In the genomic region with DNA sequence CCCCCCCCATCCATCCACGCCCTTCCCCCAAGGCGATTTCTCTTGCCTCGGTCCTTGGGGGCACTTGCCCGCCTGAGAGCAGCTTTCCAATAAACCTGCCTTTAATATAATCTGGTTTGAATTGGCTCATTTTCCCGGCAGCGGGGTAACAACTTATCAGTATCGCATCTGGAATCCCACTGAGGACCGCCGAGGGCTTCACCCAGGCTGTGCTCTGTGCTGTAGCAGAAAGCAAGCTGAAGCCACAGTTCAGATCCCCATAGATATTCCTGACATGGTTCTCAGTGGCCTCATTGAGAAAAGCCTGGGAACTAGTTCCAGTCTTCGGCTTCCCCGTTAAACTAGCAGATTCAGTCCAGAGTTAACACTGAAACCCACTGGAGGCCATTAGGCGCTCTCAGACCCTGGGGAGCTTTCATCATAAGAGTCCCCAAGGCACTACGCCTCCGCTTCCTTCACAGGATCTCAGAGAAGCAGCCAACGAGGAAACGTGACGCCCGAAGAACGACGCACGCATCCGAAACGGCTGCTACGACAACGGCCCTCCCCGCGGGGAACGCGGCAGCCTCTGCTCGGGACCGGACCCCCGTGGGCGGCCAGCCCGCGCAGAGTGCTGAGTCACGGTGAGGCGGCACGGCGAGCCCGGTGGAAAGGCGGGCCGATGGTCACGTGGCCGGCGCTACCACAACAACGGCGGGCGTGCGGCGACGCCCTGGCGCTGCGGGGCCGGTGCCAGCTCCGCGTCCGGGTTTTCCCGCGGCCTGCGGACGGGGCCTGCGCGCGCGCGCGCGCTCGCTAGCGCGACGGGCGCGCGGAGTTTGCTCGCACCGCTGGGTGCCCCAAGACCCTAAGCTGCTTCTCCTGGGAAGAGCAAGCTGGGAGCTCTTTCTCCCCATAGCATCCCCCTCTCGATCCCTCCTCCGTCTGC, we compare ENCODE assay signal across 8 mouse cellular contexts. TPM values are rescaled to one million over a fixed set of nuclear protein-coding genes. Genes with fewer than 3 reads are reported as not detected.
A peak's percentile ranks its signal among the peaks of the same experiment; 100 is the strongest.
DNase-seq lines count a peak whose midpoint lies in the region; ATAC-seq and TF ChIP-seq lines count a peak whose summit lies in the region.

No protein-coding gene starts in this region.

- DNase-seq in A20 (ENCODE audit: low read depth, low spot score) = peak; percentile 93
- peak; percentile 92 for DNase-seq in embryonic facial prominence, embryonic 14.5 days (ENCODE audit: low spot score)
- DNase-seq in heart, adult 8-10 months (ENCODE audit: low spot score) = peak; percentile 94
- DNase-seq in kidney, adult 9 months = peak; percentile 96
- peak; percentile 82 for DNase-seq in limb, embryonic 14.5 days (ENCODE audit: low spot score)
- DNase-seq in spleen, adult 2 months (ENCODE audit: low read depth in 1 of 2, low spot score in 2 of 2) = peak; percentile 75 to 85

- no peaks in the 10 kb centered on the region for H3K36me3 ChIP-seq in embryonic facial prominence, embryonic 14.5 days (ENCODE audit: control insufficient read depth, insufficient read depth, low read length)
- H3K36me3 ChIP-seq in limb, embryonic 14.5 days (ENCODE audit: control insufficient read depth, insufficient read depth, low read length) = no peaks in the 10 kb centered on the region
- no peaks in the 10 kb centered on the region for H3K36me3 ChIP-seq in midbrain, embryonic 16.5 days (ENCODE audit: control insufficient read depth, insufficient read depth, low read length)
- H3K36me3 ChIP-seq in spleen, adult 2 months (ENCODE audit: control insufficient read depth, insufficient read depth, low read length) = no peaks in the 10 kb centered on the region

- no peaks in the 10 kb centered on the region for H3K9me3 ChIP-seq in embryonic facial prominence, embryonic 14.5 days (ENCODE audit: control insufficient read depth, low read length)
- no peaks in the 10 kb centered on the region for H3K9me3 ChIP-seq in limb, embryonic 14.5 days (ENCODE audit: control insufficient read depth, low read length)
- no peaks in the 10 kb centered on the region for H3K9me3 ChIP-seq in midbrain, embryonic 16.5 days (replicated peaks; ENCODE audit: control insufficient read depth, low read length, poor library complexity, severe bottlenecking)

- WGBS in bone marrow, adult 2 months = under 1% methylated on average over 79 of the region's 79 CpGs
- WGBS in embryonic facial prominence, embryonic 14.5 days = under 1% methylated on average over 37 of the region's 79 CpGs
- WGBS in limb, embryonic 14.5 days = under 1% methylated on average over 73 of the region's 79 CpGs
- WGBS in midbrain, embryonic 16.5 days = under 1% methylated on average over 75 of the region's 79 CpGs
- under 1% methylated on average over 79 of the region's 79 CpGs for WGBS in spleen, adult 2 months

- peak overlapping the region; percentile 82 for H3K4me2 ChIP-seq in embryonic facial prominence, embryonic 14.5 days (ENCODE audit: low read depth, low read length)
- peak overlapping the region; percentile 72 for H3K4me2 ChIP-seq in limb, embryonic 14.5 days (replicated peaks; ENCODE audit: low read depth, low read length, severe bottlenecking)
- H3K4me2 ChIP-seq in midbrain, embryonic 16.5 days (ENCODE audit: low read length) = peak overlapping the region; percentile 73

- peak; percentile 83 for ATAC-seq in embryonic facial prominence, embryonic 14.5 days (ENCODE audit: low read depth)
- peak; percentile 78 for ATAC-seq in limb, embryonic 14.5 days (ENCODE audit: low FRiP score, low read depth)
- peak; percentile 88 for ATAC-seq in midbrain, embryonic 16.5 days

- no peaks in the 10 kb centered on the region; the same call in 1 of the 2 replicates for H3K4me1 ChIP-seq in bone marrow, adult 2 months (ENCODE audit: control insufficient read depth, insufficient read depth, low read length)
- 0 out of 2 replicates have a peak, but pooled peaks cover 3% of the 10 kb centered on the region for H3K4me1 ChIP-seq in embryonic facial prominence, embryonic 14.5 days (ENCODE audit: control insufficient read depth, insufficient read depth, low read length)
- H3K4me1 ChIP-seq in limb, embryonic 14.5 days (ENCODE audit: control insufficient read depth, insufficient read depth, low read length) = no peaks in the 10 kb centered on the region
- H3K4me1 ChIP-seq in midbrain, embryonic 16.5 days (ENCODE audit: control insufficient read depth, insufficient read depth, low read length) = peaks cover 12% of the 10 kb centered on the region
- no peaks in the 10 kb centered on the region; the same call in 1 of the 2 replicates for H3K4me1 ChIP-seq in spleen, adult 2 months (ENCODE audit: control insufficient read depth, insufficient read depth, insufficient read length)

- peak overlapping the region; percentile 70 for H3K9ac ChIP-seq in embryonic facial prominence, embryonic 14.5 days (ENCODE audit: low read depth, low read length)
- H3K9ac ChIP-seq in limb, embryonic 14.5 days (ENCODE audit: low read depth, low read length, severe bottlenecking) = peak overlapping the region; percentile 67
- H3K9ac ChIP-seq in midbrain, embryonic 16.5 days (ENCODE audit: low read depth, low read length) = peak overlapping the region; percentile 73

- H3K27me3 ChIP-seq in embryonic facial prominence, embryonic 14.5 days (replicated peaks; ENCODE audit: control insufficient read depth, insufficient read depth, low read length) = no peaks in the 10 kb centered on the region
- no peaks in the 10 kb centered on the region for H3K27me3 ChIP-seq in limb, embryonic 14.5 days (ENCODE audit: control insufficient read depth, insufficient read depth, low read length)
- no peaks in the 10 kb centered on the region for H3K27me3 ChIP-seq in midbrain, embryonic 16.5 days (ENCODE audit: control insufficient read depth, insufficient read depth, low read depth, low read length)
- no peaks in the 10 kb centered on the region for H3K27me3 ChIP-seq in spleen, adult 2 months (ENCODE audit: control insufficient read depth, insufficient read depth, low read length)

- TF ChIP-seq POLR2A in bone marrow, adult 2 months (IDR thresholded peaks at IDR 0.05; ENCODE audit: borderline replicate concordance, control insufficient read depth, low read depth, low read length) = peak; percentile 87
- TF ChIP-seq POLR2A in limb, embryonic 14.5 days (IDR thresholded peaks at IDR 0.05; ENCODE audit: borderline replicate concordance, extremely low read depth, insufficient read depth, insufficient read length) = peak; percentile 65; the same call in 1 of the 2 replicates
- no peak for TF ChIP-seq POLR2A in spleen, adult 2 months (IDR thresholded peaks at IDR 0.05; ENCODE audit: low read depth, low read length)

- H3K4me3 ChIP-seq in bone marrow, adult 2 months (replicated peaks; ENCODE audit: control insufficient read depth, low read depth, low read length) = peak overlapping the region; percentile 83
- H3K4me3 ChIP-seq in embryonic facial prominence, embryonic 14.5 days (ENCODE audit: low read depth, low read length) = peak overlapping the region; percentile 66
- H3K4me3 ChIP-seq in limb, embryonic 14.5 days (replicated peaks; ENCODE audit: low read length) = peak overlapping the region; percentile 64
- peak overlapping the region; percentile 73 for H3K4me3 ChIP-seq in midbrain, embryonic 16.5 days (ENCODE audit: low read depth, low read length)
- peak overlapping the region; percentile 69 for H3K4me3 ChIP-seq in spleen, adult 2 months (ENCODE audit: extremely low read depth, insufficient read depth, insufficient read length)

- TF ChIP-seq CTCF in bone marrow, adult 2 months (IDR thresholded peaks at IDR 0.05; ENCODE audit: control insufficient read depth, insufficient read depth, low read length) = no peak
- no peak for TF ChIP-seq CTCF in spleen, adult 2 months (IDR thresholded peaks at IDR 0.05; ENCODE audit: extremely low read depth, insufficient read depth, insufficient read length, insufficient replicate concordance)

- H3K27ac ChIP-seq in bone marrow, adult 2 months (ENCODE audit: control insufficient read depth, insufficient read depth, low read depth, low read length, poor library complexity) = peak overlapping the region; percentile 85
- peak overlapping the region; percentile 87 for H3K27ac ChIP-seq in embryonic facial prominence, embryonic 14.5 days (replicated peaks; ENCODE audit: low read depth, low read length)
- H3K27ac ChIP-seq in limb, embryonic 14.5 days (replicated peaks; ENCODE audit: low read depth, low read length) = peak overlapping the region; percentile 66
- H3K27ac ChIP-seq in midbrain, embryonic 16.5 days (ENCODE audit: low read length) = peak overlapping the region; percentile 88
- H3K27ac ChIP-seq in spleen, adult 2 months (ENCODE audit: insufficient read depth, low read length) = peak overlapping the region; percentile 84

RNA-seq across cellular contexts. Expression of a gene that starts 3.9 kb away (rescaled TPM):
- 39.7 and 42.6 TPM in 2 replicates for polyA plus RNA-seq in bone marrow, adult 2 months (2011; ENCODE audit: insufficient read depth, insufficient read length, low replicate concordance, missing spikeins)
- 16.8 and 17.7 TPM in 2 replicates for polyA plus RNA-seq in embryonic facial prominence, embryonic 14.5 days (2014; fragmentation: Nextera tagmentation; extraction: Ambion mirVana)
- total RNA-seq in heart, adult 8-10 months (2022) = 10 to 100 TPM; 11.7 to 14.3 (median 12.5) TPM
- polyA plus RNA-seq in limb, embryonic 14.5 days (2012; rRNA removed) = 15.2 and 17.0 TPM in 2 replicates
- 14.0 and 15.2 TPM in 2 replicates for polyA plus RNA-seq in limb, embryonic 14.5 days (2014; fragmentation: Nextera tagmentation; extraction: Ambion mirVana)
- polyA plus RNA-seq in midbrain, embryonic 16.5 days (2015; fragmentation: Nextera tagmentation; extraction: Ambion mirVana) = 15.1 and 15.4 TPM in 2 replicates
- polyA plus RNA-seq in spleen, adult 2 months (2012; rRNA removed) = 14.1 and 15.3 TPM in 2 replicates

Comparison
In these comparisons a context has a peak if more than half of its experiments do, and no peak if none do; other contexts are left out.
1. Peak in every context shown above with its lines: DNase-seq, ATAC-seq, H3K4me3 ChIP-seq and H3K27ac ChIP-seq.